Mouse (Mus musculus) heart, embryonic 13.5 days (tissue): ENCODE measurements around the gene Gspt2. TPM values are rescaled to one million over a fixed set of nuclear protein-coding genes. Genes with fewer than 3 reads are reported as not detected.
"Not testable (repeated sequence)": the region's sequence is repeated elsewhere in the genome, so short reads cannot be mapped to it uniquely, and the experiment has no call there.

ENCODE experiments used
- ATAC-seq: fragments of 200-750 bp; cut with Nextera tagmentation; 2 replicates; pipeline ENCODE4 v1.8.0; 2017; ENCODE audit warnings: moderate TSS enrichment; ENCODE audit not compliant: insufficient number of reproducible peaks, low FRiP score, low TSS enrichment; ENCODE audit errors: extremely low read depth
- H3K27ac ChIP-seq: fragments of 300-500 bp; sonication (generic); replicated peaks from 2 replicates; pipeline ENCODE4 v1.5.1; 2015; ENCODE audit warnings: moderate library complexity, mild to moderate bottlenecking, inconsistent platforms
- H3K27me3 ChIP-seq: fragments of 300-500 bp; sonication (generic); replicated peaks from 2 replicates; pipeline ENCODE4 v1.6.1; 2015; ENCODE audit warnings: mild to moderate bottlenecking, inconsistent platforms
- H3K36me3 ChIP-seq: fragments of 300-500 bp; sonication (generic); 2 replicates; pipeline ENCODE4 v1.6.1; 2015; ENCODE audit warnings: mild to moderate bottlenecking, inconsistent platforms
- H3K4me1 ChIP-seq: fragments of 300-500 bp; sonication (generic); 2 replicates; pipeline ENCODE4 v1.6.1; 2015; ENCODE audit warnings: inconsistent platforms
- H3K4me2 ChIP-seq: fragments of 300-500 bp; sonication (generic); 2 replicates; pipeline ENCODE4 v1.6.1; 2015; ENCODE audit warnings: inconsistent platforms, mild to moderate bottlenecking, moderate library complexity
- H3K4me3 ChIP-seq: fragments of 300-500 bp; sonication (generic); 2 replicates; pipeline ENCODE4 v1.5.1; 2015; ENCODE audit warnings: moderate library complexity, mild to moderate bottlenecking, inconsistent platforms
- H3K9ac ChIP-seq: fragments of 300-500 bp; sonication (generic); 2 replicates; pipeline ENCODE4 v1.6.1; 2015; ENCODE audit warnings: inconsistent platforms, mild to moderate bottlenecking, moderate library complexity
- H3K9me3 ChIP-seq: fragments of 300-500 bp; sonication (generic); 2 replicates; pipeline ENCODE4 v1.6.1; 2016; ENCODE audit warnings: inconsistent platforms
- WGBS: fragments of 180-500 bp; shearing (Covaris S2); methylation state at CpG from one replicate; pipeline ENCODE4 v1.1.7; 2015; ENCODE audit warnings: mixed read lengths; 5-methylcytosine and 5-hydroxymethylcytosine counted together
- polyA plus RNA-seq: library from polyadenylated mRNA; unstranded; fragments of >200 nt; fragmentation: Nextera tagmentation; extraction: Ambion mirVana; gene quantifications from 2 replicates; pipeline ENCODE4 v1.2.1, GENCODE M21; 2015

Gspt2 gene
- 3.7 and 4.6 TPM in 2 replicates for polyA plus RNA-seq

DNA sequence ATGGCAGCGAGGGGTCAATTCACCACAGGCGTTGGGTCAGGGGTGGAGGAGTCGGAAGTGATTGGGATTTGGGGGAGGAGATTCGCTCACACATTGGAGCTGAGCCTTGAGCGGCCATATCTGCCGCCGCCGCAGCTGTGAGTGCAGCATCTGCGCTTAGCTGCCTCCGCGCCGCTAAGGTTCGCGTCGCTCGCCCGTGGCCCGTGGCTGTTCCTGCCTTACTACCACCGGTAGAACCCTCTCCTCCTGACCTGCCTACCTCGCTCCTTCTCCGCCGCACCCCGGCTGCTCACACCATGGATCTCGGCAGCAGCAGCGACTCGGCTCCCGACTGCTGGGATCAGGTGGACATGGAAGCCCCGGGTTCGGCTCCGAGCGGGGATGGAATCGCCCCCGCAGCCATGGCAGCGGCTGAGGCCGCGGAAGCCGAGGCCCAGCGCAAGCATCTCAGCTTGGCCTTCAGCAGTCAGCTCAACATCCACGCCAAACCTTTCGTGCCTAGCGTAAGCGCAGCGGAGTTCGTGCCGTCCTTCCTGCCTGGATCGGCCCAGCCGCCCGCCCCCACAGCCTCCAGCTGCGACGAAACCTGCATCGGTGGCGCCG, at the start of gene Gspt2:
Gene Gspt2 (plus strand): TSS at position 109 of the 603 bp plus-strand sequence.
- peak within 1 kb of the TSS; percentile 70 for H3K4me3 ChIP-seq
- H3K9me3 ChIP-seq, result no peaks in the 10 kb centered on the region
- peak within 1 kb of the TSS; percentile 82 for H3K9ac ChIP-seq
- H3K27me3 ChIP-seq, result peaks cover 18% of the 10 kb centered on the region
- WGBS, result 9% methylated on average over 53 of the region's 53 CpGs
- 0 out of 2 replicates have a peak within 1 kb of the TSS, but pooled peaks have one; percentile 28 for H3K27ac ChIP-seq
- H3K36me3 ChIP-seq, result 0 out of 2 replicates have a peak, but pooled peaks cover 2% of the 10 kb centered on the region
- ATAC-seq, result no peak
- H3K4me2 ChIP-seq, result peak within 1 kb of the TSS; percentile 68
- H3K4me1 ChIP-seq, result peaks cover 6% of the 10 kb centered on the region; the same call in 1 of the 2 replicates

- 0 out of 2 replicates have a peak overlapping the region, but pooled peaks have one; percentile 8 for H3K9ac ChIP-seq
- peak overlapping the region; percentile 26; the same call in 1 of the 2 replicates for H3K4me3 ChIP-seq
- no peak overlapping the region for H3K27ac ChIP-seq
- H3K4me1 ChIP-seq, result no peaks in the 10 kb centered on the region
- 27% methylated on average over 13 of the region's 13 CpGs for WGBS
- no peak for ATAC-seq
- peak overlapping the region; percentile 56 for H3K4me2 ChIP-seq
- H3K36me3 ChIP-seq, result no peaks in the 10 kb centered on the region
- no peaks in the 10 kb centered on the region for H3K9me3 ChIP-seq
- H3K27me3 ChIP-seq, result peaks cover 12% of the 10 kb centered on the region
Observed at GRCm38 (mm10) chrX:94624835-94625803, 10.8 kb upstream of the Gspt2 start.

- H3K27ac ChIP-seq, result no peak overlapping the region
- 60% methylated on average over 8 of the region's 8 CpGs for WGBS
- peak overlapping the region; percentile 82 for H3K9ac ChIP-seq
- peaks cover 6% of the 10 kb centered on the region; the same call in 1 of the 2 replicates for H3K4me1 ChIP-seq
- no peaks in the 10 kb centered on the region for H3K9me3 ChIP-seq
- H3K36me3 ChIP-seq, result 0 out of 2 replicates have a peak, but pooled peaks cover 3% of the 10 kb centered on the region
- H3K4me3 ChIP-seq, result peak overlapping the region; percentile 70
- ATAC-seq, result no peak
- H3K4me2 ChIP-seq, result peak overlapping the region; percentile 68
- H3K27me3 ChIP-seq, result peaks cover 18% of the 10 kb centered on the region
Observed at GRCm38 (mm10) chrX:94636911-94637310, 1.0 kb downstream of the Gspt2 start.

DNA sequence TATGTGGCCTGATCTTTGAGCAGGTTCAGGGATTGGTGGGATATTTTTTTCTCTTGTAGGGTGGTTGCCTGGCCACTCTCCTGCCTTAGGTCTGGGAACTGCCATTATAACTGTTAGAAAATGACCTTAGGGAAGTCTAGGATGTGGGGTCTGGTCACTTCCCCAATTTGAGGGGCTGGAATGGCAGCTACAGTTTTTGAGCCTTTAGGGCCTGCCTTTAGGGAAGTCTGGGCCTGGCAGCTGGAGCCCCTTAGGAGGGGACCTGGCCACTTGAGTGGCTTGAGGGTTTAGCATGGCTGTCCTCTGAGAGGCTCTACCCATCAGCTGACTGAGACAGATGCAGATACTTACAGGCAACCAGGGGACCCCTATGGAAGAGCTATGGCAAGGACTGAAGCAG, 12.7 kb downstream of the Gspt2 start:
- ATAC-seq, result no peak
- no peaks in the 10 kb centered on the region for H3K4me1 ChIP-seq
- no peak overlapping the region for H3K9ac ChIP-seq
- peaks cover 6% of the 10 kb centered on the region; the same call in 1 of the 2 replicates for H3K27me3 ChIP-seq
- H3K9me3 ChIP-seq, result no peaks in the 10 kb centered on the region
- H3K27ac ChIP-seq, result no peak overlapping the region
- H3K36me3 ChIP-seq, result peaks cover 2% of the 10 kb centered on the region; the same call in 1 of the 2 replicates
- H3K4me3 ChIP-seq, result no peak overlapping the region
- no peak overlapping the region for H3K4me2 ChIP-seq

GRCm38 (mm10) chrX:94657734-94658133, 21.9 kb downstream of the Gspt2 start:
- no peak overlapping the region for H3K9ac ChIP-seq
- ATAC-seq, result no peak

GRCm38 (mm10) chrX:94670814-94671213, 34.9 kb downstream of the Gspt2 start:
- 54% methylated on average over 4 of the region's 4 CpGs for WGBS
- H3K36me3 ChIP-seq, result no peaks in the 10 kb centered on the region
- H3K4me3 ChIP-seq, result no peak overlapping the region

More at GRCm38 (mm10) chrX:94657734-94658133, 21.9 kb downstream of the Gspt2 start:
- Histone ChIP-seq H3K9me3 (no peaks in the 10 kb centered on the region), H3K27ac (no peak overlapping the region), H3K4me1 (no peaks in the 10 kb centered on the region), H3K4me2 (no peak overlapping the region), H3K27me3 (peaks cover 11% of the 10 kb centered on the region; the same call in 1 of the 2 replicates), H3K36me3 (no peaks in the 10 kb centered on the region), H3K4me3 (no peak overlapping the region)
- 42% methylated on average over 2 of the region's 2 CpGs for WGBS

DNA sequence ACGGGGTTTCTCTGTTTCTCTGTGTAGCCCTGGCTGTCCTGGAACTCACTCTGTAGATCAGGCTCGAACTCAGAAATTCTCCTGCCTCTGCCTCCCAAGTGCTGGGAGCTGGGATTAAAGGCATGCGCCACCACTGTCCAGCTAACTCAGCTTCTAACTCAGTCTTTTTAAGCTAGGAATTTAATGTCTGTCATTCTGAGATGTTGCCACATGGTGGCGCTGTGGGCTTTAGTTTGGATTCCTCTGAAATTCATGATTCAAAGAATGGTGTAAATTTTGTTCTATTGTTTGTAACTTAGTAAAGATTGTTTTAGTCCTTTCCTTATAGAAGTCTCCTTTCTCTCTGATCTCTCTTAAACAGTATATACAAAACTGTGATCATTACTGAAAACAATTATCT, 39.1 kb downstream of the Gspt2 start:
- no peaks in the 10 kb centered on the region for H3K4me1 ChIP-seq
- no peak for ATAC-seq
- no peaks in the 10 kb centered on the region for H3K9me3 ChIP-seq
- no peak overlapping the region for H3K4me2 ChIP-seq
- no peak overlapping the region for H3K9ac ChIP-seq
- no peak overlapping the region for H3K4me3 ChIP-seq
- 0 out of 2 replicates have a peak, but pooled peaks cover 12% of the 10 kb centered on the region for H3K27me3 ChIP-seq
- no peak overlapping the region for H3K27ac ChIP-seq
- no peaks in the 10 kb centered on the region for H3K36me3 ChIP-seq
- 36% methylated on average over 4 of the region's 4 CpGs for WGBS

More at GRCm38 (mm10) chrX:94670814-94671213, 34.9 kb downstream of the Gspt2 start:
- Histone ChIP-seq H3K4me1 (no peaks in the 10 kb centered on the region), H3K27me3 (0 out of 2 replicates have a peak, but pooled peaks cover 12% of the 10 kb centered on the region), H3K27ac (no peak overlapping the region), H3K4me2 (no peak overlapping the region), H3K9ac (no peak overlapping the region), H3K9me3 (no peaks in the 10 kb centered on the region)
- no peak for ATAC-seq

GRCm38 (mm10) chrX:94681581-94681980, 45.7 kb downstream of the Gspt2 start:
- not testable (repeated sequence) for H3K4me3 ChIP-seq, H3K9ac ChIP-seq, H3K9me3 ChIP-seq, H3K27me3 ChIP-seq, H3K27ac ChIP-seq, H3K4me1 ChIP-seq, ATAC-seq, H3K4me2 ChIP-seq, H3K36me3 ChIP-seq
- WGBS, result no CpG with 5 or more reads among the region's 2 CpGs

DNA sequence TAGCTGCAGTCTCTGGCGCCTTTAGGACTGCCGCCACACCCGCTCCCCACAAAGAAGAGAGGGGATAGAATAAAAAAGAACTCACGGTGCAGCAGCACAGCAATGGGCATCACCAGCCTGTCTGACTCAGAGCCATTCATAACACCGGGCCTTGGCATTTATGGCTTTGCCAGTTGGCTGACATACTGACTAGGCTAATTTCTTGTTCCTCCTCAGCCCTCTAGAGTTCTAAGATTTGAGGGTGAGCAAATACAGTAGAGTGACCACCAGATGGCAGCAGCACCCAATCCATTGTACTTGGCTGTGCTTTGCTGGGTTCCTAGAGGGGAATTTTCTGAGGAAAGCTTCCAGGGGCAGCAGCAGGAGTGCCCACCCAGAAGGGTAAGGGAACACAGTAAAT, 53.7 kb downstream of the Gspt2 start:
- H3K9me3 ChIP-seq, H3K27me3 ChIP-seq, H3K4me1 ChIP-seq, H3K4me3 ChIP-seq, H3K9ac ChIP-seq, H3K27ac ChIP-seq, H3K4me2 ChIP-seq, ATAC-seq, H3K36me3 ChIP-seq: not testable (repeated sequence)
- WGBS, result 74% methylated on average over 5 of the region's 5 CpGs
